Mouse (Mus musculus): ENCODE measurements around the gene Rgl1.

The Rgl1 gene

DNA sequence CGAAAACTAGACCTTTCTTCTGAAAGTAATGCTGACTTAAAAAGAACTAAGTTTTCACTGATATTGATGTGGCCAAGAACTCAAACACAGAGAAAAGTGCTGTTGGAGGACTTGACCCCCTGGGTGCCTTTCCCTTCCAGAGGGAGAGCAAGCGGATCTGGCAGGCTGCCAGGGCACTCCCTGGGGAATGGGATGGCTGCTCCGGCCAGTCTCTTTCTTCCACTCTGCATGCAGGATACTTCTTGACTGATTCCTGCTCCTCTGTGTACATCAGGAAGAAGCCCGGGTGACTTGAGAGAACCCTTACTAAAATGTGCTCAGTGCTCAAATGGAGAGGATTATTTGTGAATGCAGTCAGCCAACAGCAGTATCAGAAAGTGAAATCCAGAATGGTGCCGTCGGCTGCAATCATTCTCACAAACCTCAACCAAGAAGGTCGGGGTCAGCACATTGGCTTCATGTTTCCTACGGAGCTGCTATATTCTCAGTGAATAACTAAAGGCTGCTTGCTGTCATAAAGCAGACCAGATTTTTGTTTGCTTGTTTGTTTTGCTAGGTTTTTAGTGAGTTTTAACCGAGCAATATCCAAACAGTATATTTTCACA, 176.7 kb downstream of the Rgl1 start:
- DNase-seq (ENCODE audit: low read depth, low spot score) = peak; percentile 56

DNA sequence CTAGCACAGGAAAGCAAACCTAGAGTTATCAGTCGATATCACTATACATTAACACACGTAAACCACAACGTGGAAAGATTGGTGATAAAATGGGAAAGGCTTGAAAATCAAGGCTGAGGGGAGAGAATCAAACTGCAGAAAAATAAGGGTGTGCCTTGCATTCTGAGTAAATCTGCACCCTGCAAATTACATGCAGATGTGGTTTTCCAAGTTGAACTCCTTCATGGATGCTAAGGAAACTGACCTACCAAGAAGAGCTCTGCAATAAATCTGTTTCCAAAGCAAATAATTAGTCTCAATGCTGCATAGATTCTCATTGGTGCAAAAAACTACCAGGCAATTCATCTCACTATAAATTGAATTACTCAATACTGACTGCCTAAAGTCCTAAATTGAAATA, 178.7 kb downstream of the Rgl1 start:
- DNase-seq (ENCODE audit: low read depth, low spot score) = no peak

DNA sequence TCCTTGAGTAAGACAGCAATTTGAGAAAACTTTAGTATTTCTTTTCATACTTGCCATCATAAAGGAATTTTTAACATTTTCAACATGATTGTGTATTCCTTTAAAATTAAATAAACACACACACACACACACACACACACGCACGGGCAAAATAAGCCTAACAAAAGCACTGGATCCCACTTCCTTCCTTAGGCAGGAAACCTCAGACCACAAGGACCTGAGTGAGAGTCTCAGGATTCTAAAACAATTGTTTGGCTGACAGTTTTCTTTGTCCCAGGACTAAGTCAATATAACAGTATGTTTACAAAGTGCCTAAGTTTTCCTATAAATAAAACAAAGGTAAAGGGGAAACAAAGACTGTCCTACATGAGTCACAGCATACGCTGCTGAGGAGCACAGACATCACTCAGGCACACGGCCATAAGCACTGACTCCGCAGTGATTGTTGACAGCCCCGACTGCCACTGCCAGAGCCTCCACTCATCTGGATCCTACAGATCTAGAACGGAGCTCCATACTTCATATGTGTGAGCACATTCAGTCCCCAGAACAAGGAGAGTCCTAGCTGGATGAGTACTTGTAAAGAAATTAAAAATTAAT, 180.7 kb downstream of the Rgl1 start:
- DNase-seq (ENCODE audit: low read depth, low spot score) = no peak

DNA sequence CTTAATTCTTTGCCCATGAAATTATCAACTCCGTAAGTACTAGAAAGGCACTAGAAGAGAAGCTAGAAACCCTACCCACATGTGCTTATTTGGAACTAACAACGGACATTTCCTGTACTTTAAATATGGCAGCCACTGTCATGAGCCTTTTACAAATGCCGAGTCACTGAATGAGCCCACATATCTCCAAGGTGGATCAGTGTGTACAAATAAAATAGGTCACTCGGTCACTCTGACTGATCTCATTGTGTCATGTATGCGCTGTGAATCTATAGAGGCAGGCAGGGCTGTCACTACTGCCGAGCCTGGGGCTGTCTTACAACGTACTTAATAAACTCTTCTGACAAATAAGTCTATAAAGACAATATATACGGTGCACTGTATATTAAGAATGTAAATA, 181.2 kb downstream of the Rgl1 start:
- DNase-seq (ENCODE audit: low read depth, low spot score) = no peak

DNA sequence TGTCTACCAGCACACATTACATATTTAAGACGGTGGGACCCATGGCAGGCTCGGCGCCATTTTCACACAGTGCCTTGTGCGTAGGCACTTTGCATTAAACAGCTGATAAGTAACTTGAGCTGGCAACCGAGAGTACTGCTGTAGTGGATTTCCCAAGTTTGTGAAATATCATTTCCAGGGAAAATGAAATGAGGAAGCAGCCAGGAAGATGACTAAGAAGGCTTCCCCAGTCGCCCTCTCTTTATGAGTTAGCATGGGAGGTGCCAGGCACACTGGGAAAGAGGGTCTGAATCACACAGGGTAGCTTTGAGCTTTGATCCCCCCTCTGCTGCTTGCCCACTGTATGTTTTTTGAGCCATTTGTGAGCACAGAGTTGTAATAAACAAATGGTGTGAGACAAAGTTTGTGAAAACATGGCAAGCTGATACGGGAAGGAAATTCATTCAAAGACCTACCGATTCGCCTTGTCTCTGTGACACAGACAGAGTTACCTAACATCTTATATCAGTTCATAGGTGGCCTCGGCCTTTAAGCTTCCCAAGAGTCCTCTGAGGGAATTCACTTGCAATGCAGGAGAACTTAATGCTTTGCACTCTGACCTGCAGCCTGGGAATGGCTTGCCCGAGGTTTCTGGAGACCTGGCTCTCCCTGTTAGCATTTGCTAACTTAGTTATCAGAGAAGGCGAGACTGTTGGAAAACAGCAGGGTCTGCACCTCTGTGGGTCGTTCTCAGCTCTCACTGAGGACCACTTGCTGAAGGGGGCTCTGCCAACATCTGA, 184.8 kb downstream of the Rgl1 start:
- DNase-seq (ENCODE audit: low read depth, low spot score) = no peak

DNA sequence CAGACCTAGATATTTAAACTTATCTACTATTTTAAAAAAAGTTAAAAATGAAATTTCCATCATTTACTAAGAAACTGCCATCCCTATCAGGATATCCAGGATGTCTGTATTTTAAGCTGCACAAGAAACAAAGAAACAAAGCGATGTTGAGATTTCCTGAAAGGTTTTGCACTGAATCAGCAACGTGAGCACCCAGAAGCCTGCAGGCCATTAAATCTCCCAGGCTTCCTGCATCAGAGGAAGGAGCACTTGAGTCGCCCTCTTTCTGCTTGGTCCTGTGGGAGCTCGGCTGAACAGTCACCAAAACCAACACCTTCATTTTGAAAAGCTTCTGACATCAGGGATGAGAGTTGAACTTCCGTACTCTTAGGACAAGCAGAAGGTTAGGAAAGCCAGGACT, 187.2 kb downstream of the Rgl1 start:
- no peak for DNase-seq (ENCODE audit: low read depth, low spot score)

DNA sequence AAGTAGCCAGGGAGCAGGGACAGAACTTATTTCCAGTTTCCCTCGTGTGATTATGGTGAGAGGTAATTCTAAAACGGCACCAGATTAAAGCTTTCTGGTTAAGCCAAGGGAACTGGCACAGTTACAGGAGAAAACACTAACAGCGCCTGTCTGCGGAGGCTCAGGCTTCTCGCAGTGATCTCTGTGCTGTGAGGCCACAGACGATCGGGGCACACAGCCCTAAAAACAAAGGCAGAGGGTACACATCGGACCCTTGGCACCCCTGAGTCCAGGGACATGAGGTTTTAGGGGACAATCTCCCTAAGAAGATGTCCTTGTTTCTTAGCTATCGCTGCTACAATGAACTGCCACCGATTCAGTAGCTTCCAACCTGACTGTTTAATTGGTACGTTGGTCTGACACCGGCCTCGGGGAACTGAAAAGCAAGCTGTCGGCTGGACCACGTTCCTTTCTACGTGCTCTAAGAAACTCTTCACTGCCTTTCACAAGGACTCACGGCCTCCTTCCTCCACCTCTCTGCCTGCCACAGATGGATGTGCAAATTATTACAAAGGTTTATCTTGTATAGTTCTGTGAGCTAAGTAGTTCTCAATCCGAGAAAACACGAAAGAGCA, 187.9 kb downstream of the Rgl1 start:
- no peak for DNase-seq (ENCODE audit: low read depth, low spot score)

DNA sequence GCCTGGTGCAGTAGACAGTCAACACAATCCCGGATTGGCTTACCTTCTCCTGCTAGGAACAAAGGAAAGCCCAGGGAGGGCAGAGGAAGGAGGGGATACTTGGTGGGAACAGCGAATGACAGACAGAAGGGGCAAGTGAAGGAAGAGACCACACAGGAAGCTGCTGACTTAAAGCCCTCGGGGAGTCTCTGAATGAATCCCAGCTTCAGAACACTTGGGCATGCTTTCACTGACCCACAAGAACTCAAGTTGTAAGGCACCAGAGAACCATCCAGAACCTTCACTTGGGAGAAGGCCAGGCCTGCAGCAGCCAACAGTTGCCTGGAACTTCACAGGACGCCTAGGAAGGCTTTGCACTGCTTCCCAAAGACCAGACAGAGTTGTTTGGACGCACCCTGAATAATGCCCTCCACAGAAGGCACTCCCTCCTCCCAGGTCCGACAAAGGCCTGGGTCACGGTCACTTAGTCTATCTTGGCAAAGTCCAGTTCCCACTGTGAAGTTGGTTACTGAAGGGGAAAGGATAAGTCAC, 189.5 kb downstream of the Rgl1 start:
- no peak for DNase-seq (ENCODE audit: low read depth, low spot score)

DNA sequence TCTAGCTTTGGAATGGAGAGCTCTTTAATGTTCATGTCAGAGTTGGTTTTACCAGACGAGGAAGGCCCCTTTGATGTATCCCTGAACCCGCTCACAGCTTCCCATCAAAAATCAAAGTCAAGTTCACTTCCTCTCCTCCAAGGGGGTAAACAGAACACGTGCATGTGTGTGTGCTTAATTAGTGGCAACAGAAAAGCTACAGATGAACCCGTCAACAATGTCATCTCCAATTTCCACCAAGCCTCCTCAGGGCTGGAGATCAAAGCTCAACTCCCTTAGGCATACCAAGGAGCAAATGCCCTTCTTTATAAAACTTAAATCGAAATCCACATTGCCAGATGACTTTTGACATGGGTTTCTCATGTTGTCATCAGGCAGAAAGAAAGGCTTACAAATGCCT, 191.1 kb downstream of the Rgl1 start:
- DNase-seq (ENCODE audit: low read depth, low spot score) = no peak

DNA sequence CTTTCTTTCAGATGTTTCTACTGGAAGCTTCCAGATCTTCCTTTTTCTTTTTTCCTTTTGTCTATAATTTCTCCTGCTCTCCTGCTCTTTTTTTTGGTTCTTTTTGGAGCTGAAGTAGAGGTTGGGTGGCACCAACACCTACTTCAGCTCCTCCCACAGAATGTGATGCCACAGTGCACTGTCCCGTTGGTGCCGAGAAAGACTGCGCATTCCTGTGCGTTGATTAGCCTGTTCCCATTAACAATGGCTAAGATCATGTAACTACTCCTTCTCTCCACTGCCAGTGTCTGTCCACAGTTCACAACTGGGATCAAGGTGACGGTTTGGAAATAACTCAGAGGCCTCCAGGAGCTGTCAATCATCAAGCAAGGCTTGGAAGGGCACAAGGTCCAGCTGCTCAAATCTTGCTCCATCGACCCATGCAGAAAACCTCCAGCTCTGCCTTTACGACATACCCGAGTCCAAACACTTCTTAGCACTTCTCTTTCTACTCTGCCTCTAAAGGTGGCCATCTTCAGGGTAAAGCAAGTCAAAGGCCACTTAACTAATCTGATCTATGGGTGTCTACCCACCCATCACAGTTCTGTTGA, 192.6 kb downstream of the Rgl1 start:
- DNase-seq (ENCODE audit: low read depth, low spot score) = peak; percentile 83

DNA sequence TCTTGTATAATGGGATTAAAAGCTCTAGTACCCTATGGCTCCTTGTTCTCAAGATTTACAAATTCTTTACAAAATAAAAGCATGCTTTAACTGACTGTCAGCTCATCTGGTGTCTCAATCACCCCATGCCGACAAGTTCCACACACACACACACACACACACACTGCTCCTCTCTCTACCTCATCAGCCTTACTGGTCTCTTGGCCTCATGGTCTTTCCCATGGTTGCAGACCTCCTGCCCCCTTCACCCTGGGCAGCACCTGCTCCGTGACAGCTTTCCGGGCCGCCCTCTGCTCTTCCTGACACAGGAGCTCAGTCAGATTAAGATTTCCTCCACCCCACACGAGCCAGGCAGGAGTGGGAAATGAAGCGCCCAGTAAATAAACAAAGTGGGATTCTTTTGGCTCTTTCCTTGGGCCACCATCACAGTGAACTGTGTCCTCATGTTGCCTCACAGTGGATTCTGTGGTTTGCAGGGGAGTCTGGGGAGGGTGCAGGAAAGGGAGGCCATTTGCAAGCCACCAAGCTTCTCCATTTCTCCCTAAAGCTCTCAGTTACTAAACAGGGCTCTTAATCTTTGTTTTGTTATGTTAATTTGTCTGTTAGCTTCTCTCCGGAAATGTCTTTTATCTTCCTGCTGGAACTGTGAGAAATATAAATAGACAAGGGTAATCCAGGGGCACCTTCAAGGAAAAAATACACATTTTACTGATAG, 193.2 kb downstream of the Rgl1 start:
- peak; percentile 81 for DNase-seq (ENCODE audit: low read depth, low spot score)

DNA sequence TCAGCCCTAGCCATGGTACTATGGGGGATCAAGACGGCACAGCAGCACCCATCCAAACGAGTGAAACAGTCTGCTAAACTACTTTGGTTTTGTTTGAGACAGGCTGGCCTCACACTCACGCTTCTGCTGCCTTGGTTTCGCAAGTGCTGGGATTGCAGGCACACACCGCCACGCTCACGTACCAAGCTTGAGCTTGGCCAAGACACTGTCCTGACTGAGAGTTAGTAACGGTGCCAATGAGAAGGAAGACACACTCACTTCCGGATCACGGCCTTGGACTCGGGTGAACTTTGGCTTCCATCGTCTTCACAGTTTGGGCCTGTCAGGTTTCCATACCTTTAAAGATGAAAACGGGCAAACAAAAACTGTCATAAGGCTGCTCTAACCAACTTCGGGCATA, 194.8 kb downstream of the Rgl1 start:
- DNase-seq (ENCODE audit: low read depth, low spot score) = no peak

DNA sequence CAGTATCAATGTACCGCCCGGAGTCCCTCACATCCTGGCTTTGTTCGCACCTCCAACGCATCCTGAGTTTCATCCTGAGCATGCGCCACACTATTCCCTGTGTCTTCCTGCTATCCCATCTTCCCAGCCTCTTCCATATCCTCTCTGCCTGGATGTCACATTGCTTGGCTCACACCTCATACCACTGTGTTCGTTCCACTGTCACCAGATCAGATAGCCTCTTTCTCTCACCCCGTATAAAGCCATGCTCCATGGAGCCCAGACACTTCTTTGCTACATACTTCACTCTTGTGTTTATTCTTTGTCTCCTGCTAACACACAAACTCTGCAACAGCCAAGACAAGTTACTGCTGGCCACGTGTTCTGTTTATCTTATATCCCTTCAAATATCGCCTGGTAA, 195.5 kb downstream of the Rgl1 start:
- no peak for DNase-seq (ENCODE audit: low read depth, low spot score)

DNA sequence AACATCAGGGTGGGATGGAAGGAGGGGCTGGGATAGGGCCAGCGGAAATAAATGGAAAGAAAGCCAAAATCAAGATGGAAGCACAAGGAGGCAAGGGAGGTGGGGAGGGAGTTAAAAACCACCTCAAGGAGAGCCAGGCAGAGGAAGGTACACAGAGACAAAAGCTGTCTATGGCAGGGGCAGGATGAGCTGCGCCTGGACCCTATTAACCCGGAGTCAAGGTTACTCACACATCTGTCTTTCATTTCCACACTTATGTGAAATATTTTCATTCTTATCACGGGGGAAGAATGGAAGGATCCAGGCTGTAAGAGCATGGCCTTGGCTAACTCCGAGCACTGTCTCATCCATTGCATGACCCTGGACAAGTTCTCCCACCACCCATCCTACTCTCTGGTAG, 202.9 kb downstream of the Rgl1 start:
- DNase-seq (ENCODE audit: low read depth, low spot score) = no peak

DNA sequence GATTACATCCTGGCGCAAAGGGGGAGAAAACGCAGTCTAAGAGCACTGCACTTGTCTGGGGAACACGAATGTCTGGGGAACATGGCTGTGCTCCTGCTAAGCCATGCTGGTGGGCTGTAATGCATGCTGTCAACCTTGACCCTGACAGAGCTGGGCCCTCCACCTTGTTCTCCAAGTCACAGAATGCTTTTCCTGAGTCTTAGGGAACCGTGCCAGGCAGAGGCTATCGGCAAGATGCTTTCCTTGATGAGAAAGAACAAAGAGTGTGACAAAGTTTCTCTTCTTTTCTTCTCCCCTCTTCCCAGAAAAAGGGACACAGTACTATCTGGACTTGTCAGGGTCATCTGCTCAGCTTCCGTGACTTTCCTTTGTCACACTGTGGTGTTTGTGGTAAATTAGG, 203.3 kb downstream of the Rgl1 start:
- no peak for DNase-seq (ENCODE audit: low read depth, low spot score)

DNA sequence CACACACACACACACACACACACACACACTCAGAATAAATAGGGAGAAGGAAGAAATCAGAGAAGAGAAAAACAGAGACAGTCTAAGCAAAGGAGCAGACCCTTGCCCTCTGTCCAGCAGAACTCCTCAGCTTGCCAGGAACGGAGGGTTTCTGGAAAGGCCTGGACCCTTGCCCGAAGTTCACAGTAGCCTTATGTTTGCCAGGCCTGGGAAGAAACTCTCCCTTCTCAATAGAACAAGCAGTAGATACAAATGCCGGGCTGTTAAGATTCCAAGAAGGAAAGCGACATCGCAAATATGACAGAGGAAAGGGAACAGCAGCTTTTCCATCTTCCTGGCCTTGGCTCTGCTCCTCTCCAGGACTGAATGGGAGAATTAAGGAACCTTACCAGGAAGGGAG, 205.7 kb downstream of the Rgl1 start:
- no peak for DNase-seq (ENCODE audit: low read depth, low spot score)

DNA sequence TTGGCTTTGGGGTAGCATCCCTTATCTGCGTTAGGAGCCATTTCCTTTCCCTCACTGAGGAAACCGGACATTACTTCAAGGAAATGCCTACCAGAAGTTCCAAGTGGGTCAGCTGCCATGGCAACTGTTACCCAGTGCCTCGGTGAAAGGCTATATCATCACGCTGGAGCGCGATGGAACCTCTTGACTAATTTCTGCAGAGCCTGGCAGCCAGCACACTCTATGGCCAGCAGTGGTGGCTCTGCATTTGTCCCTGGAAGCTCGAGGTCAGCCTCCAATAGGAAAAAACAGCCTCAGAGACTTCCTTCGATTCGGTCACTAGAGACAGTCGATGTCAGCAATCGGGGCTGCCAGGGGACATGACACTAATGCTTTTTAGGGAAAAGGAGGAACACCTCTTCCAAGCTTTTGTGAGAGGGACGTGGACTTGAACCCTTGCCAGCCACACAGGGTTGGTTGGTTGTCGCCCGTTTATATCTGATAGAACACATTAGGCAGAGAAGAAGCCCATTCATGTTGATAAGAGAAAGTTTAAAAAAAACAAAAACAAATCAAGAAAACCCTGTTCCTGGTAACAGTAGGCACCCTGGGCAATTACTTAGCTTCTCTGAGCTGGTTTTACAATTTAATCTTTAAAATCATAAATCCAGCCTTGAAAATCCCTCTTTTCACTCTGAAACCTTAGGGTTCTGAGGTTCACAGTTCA, 209.4 kb downstream of the Rgl1 start:
- no peak for DNase-seq (ENCODE audit: low read depth, low spot score)

DNA sequence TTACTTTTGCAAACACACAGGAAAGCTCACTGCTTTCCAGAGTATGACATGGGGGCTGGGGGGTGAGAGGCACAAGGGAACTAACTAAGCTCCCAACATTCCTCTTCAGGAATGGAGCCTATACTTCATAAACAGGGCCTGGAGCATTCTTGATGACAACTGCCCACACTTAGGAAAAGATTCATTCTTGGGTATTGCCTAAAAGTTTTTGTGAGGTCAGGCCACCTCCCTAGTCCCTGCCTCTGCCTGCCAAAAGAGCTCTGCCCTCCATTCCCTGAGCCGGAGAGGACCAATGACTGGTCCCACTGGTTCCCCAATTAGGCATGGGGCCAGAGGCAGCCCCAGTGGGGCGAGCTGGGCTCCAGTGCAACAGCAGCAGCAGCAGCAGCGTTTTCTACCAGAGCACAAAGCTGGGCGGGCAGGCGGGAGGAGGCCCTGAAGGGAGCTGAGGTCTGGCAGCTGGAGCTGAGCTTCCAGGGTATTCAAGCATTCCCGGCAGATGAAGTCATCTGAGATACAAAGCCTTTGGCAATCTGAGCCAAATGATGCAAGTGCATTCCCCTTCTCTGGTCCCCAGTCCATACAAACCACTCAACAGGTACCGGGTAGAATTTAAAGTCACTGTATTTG, 210.1 kb downstream of the Rgl1 start:
- peak; percentile 65 for DNase-seq (ENCODE audit: low read depth, low spot score)

DNA sequence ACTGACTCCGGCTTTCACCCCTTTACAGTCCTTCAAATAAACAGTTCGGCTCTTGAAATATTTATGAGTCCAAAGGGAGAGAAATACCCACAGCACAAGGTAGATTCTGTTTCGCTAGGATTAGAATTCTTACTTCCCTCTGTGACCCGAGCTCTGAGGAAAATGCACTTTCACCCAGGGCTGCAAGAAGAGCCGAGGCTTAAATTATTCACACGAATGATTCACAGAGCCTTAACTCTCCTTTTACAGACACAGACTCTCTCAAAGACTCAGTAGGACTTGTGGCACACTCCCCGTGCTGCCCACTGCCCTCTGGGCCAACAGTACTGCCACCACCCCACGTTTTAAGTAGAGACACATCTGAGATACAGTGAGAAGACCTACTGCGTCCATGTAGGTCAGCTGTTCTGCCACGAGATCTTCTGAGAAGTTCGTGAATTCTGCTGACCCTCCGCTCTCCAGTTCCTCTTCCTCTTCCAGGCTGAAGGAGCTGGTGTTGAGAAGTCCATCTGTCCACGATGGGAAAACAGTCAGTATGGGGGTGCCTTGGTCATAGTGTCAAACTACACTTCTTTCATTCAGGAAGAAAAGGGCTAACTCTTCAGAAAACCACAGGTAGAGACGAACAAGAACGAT, 212.1 kb downstream of the Rgl1 start:
- DNase-seq (ENCODE audit: low read depth, low spot score) = no peak

DNA sequence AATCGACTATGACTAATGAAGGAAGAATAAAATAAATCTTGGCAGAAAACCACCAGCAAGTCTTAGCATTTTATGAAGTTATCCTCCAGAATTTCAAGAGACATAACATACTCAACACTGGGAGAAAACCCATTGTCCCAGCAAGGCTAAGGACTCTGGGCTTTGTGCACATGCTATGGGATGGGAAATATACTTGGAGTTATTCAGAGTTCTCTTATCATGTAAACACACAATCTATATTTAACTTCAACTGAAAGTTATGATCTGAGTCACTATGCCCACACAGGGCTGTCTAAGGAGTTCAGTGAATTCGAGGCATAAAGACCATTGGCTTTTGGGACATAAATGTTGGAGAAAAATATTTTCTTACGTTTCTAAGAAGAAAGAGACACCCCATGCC, 215.2 kb downstream of the Rgl1 start:
- DNase-seq (ENCODE audit: low read depth, low spot score) = no peak

All from ZHBTc4 (cell line).